Mouse (Mus musculus): ENCODE data around the gene Sntb2. TPM values are rescaled to one million over a fixed set of nuclear protein-coding genes. Genes with fewer than 3 reads are reported as not detected.
A peak's percentile ranks its signal among the peaks of the same experiment; 100 is the strongest.
"Not testable (repeated sequence)": the region's sequence is repeated elsewhere in the genome, so short reads cannot be mapped to it uniquely, and the experiment has no call there.

The Sntb2 gene
- polyA plus RNA-seq, 1 experiment from 2014 or later: 4.8 TPM

DNA sequence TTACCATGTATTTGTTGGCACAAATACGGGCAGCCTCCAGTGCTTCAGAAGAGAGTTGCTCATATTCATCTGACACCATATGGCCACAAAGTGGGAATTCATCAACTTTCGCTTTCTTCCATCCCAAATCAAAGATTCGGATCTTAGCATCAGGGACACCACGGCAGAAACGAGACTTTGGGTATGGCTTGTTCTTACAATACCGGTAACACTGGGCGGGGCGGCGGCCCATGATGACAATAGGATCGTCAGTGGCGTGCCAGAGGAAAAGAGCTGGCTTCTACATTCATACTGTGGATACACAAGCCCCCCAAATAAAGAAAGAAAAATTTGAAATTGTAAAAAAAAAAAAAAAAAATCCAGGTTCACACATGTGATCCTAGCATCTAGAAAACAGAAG lies 7.4 kb upstream of the Sntb2 start:
- H3K9me3 ChIP-seq (ENCODE audit: control insufficient read depth, low read length); H3K4me2 ChIP-seq (ENCODE audit: low read length); H3K9ac ChIP-seq (replicated peaks; ENCODE audit: low read depth, low read length); H3K4me3 ChIP-seq (replicated peaks; ENCODE audit: low read length); H3K4me1 ChIP-seq (replicated peaks; ENCODE audit: control insufficient read depth, insufficient read depth, low read length); H3K36me3 ChIP-seq (ENCODE audit: control insufficient read depth, insufficient read depth); ATAC-seq; H3K27ac ChIP-seq (ENCODE audit: low read length): not testable (repeated sequence)
- WGBS: 85% methylated on average over 10 of the region's 11 CpGs
- peaks cover 11% of the 10 kb centered on the region for H3K27me3 ChIP-seq (replicated peaks; ENCODE audit: control insufficient read depth, insufficient read depth, low read length)

GRCm38 (mm10) chr8:106929155-106929913 lies 6.2 kb upstream of the Sntb2 start:
- WGBS: 55% methylated on average over 6 of the region's 6 CpGs
- H3K27me3 ChIP-seq (replicated peaks; ENCODE audit: control insufficient read depth, insufficient read depth, low read length): peaks cover 20% of the 10 kb centered on the region
- no peak for ATAC-seq
- no peak overlapping the region for H3K9ac ChIP-seq (replicated peaks; ENCODE audit: low read depth, low read length)
- H3K4me2 ChIP-seq (ENCODE audit: low read length): no peak overlapping the region
- H3K4me1 ChIP-seq (replicated peaks; ENCODE audit: control insufficient read depth, insufficient read depth, low read length): peaks cover 6% of the 10 kb centered on the region
- H3K9me3 ChIP-seq (ENCODE audit: control insufficient read depth, low read length): no peaks in the 10 kb centered on the region
- no peak overlapping the region for H3K27ac ChIP-seq (ENCODE audit: low read length)
- H3K36me3 ChIP-seq (ENCODE audit: control insufficient read depth, insufficient read depth): no peaks in the 10 kb centered on the region
- no peak overlapping the region for H3K4me3 ChIP-seq (replicated peaks; ENCODE audit: low read length)

- Histone ChIP-seq H3K4me1 (replicated peaks; ENCODE audit: control insufficient read depth, insufficient read depth, low read length) (peaks cover 6% of the 10 kb centered on the region), H3K36me3 (ENCODE audit: control insufficient read depth, insufficient read depth) (no peaks in the 10 kb centered on the region), H3K4me3 (replicated peaks; ENCODE audit: low read length) (no peak overlapping the region), H3K9me3 (ENCODE audit: control insufficient read depth, low read length) (no peaks in the 10 kb centered on the region), H3K27me3 (replicated peaks; ENCODE audit: control insufficient read depth, insufficient read depth, low read length) (peaks cover 24% of the 10 kb centered on the region), H3K9ac (replicated peaks; ENCODE audit: low read depth, low read length) (no peak overlapping the region), H3K4me2 (ENCODE audit: low read length) (no peak overlapping the region), H3K27ac (ENCODE audit: low read length) (no peak overlapping the region)
- 71% methylated on average over 5 of the region's 5 CpGs for WGBS
- no peak for ATAC-seq
These were observed 5.6 kb upstream of the Sntb2 start for GRCm38 (mm10) chr8:106929921-106930320.

DNA sequence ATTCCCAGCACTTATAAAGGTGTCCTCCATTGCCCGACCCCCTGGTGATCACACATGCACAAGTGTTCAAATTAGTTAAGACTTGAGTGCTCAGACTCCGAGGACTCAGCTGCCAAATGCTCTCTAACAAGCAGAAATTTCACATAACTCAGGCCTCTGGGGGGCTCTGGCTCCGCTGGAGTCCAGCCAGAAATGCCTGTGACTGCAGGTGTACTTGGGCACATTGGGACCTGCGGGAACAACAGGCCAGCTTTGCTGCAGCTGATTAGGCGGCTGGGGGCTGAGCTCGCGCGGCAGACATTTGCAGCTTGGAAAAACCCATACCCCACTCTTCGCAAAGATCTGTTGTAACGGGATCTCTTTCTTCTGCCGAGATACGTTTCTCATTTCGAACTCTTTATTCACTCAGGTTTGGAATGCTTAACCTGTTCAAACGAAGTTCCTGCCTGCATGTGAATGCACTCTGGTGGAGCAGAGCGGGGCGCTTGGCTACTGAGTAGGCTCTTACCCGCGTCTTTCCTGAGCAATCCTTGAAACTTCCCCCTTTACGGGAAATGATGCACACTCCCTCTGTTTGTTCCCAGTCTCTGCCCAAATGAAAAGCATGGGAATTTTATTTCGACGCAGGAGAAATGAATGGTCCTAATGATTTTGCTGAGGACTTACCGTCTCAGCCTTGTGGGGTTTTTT lies 3.0 kb upstream of the Sntb2 start:
- peaks cover 16% of the 10 kb centered on the region for H3K4me1 ChIP-seq (replicated peaks; ENCODE audit: control insufficient read depth, insufficient read depth, low read length)
- peaks cover 25% of the 10 kb centered on the region for H3K27me3 ChIP-seq (replicated peaks; ENCODE audit: control insufficient read depth, insufficient read depth, low read length)
- no peaks in the 10 kb centered on the region for H3K36me3 ChIP-seq (ENCODE audit: control insufficient read depth, insufficient read depth)
- no peak for ATAC-seq
- H3K9me3 ChIP-seq (ENCODE audit: control insufficient read depth, low read length): no peaks in the 10 kb centered on the region
- H3K27ac ChIP-seq (ENCODE audit: low read length): no peak overlapping the region
- 9% methylated on average over 22 of the region's 22 CpGs for WGBS
- peak overlapping the region; percentile 2; the same call in 1 of the 2 replicates for H3K4me3 ChIP-seq (replicated peaks; ENCODE audit: low read length)
- peak overlapping the region; percentile 46 for H3K4me2 ChIP-seq (ENCODE audit: low read length)
- H3K9ac ChIP-seq (replicated peaks; ENCODE audit: low read depth, low read length): no peak overlapping the region

- no peak overlapping the region for H3K9ac ChIP-seq (replicated peaks; ENCODE audit: low read depth, low read length)
- no peak overlapping the region for H3K4me2 ChIP-seq (ENCODE audit: low read length)
- H3K27me3 ChIP-seq (replicated peaks; ENCODE audit: control insufficient read depth, insufficient read depth, low read length): peaks cover 34% of the 10 kb centered on the region
- H3K9me3 ChIP-seq (ENCODE audit: control insufficient read depth, low read length): no peaks in the 10 kb centered on the region
- no peaks in the 10 kb centered on the region for H3K36me3 ChIP-seq (ENCODE audit: control insufficient read depth, insufficient read depth)
- ATAC-seq: no peak
- 92% methylated on average over 4 of the region's 4 CpGs for whole genome bisulfite sequencing
- no peak overlapping the region for H3K27ac ChIP-seq (ENCODE audit: low read length)
- no peak overlapping the region for H3K4me3 ChIP-seq (replicated peaks; ENCODE audit: low read length)
- peaks cover 19% of the 10 kb centered on the region for H3K4me1 ChIP-seq (replicated peaks; ENCODE audit: control insufficient read depth, insufficient read depth, low read length)
These were observed 1.9 kb upstream of the Sntb2 start for GRCm38 (mm10) chr8:106933506-106934143.

DNA sequence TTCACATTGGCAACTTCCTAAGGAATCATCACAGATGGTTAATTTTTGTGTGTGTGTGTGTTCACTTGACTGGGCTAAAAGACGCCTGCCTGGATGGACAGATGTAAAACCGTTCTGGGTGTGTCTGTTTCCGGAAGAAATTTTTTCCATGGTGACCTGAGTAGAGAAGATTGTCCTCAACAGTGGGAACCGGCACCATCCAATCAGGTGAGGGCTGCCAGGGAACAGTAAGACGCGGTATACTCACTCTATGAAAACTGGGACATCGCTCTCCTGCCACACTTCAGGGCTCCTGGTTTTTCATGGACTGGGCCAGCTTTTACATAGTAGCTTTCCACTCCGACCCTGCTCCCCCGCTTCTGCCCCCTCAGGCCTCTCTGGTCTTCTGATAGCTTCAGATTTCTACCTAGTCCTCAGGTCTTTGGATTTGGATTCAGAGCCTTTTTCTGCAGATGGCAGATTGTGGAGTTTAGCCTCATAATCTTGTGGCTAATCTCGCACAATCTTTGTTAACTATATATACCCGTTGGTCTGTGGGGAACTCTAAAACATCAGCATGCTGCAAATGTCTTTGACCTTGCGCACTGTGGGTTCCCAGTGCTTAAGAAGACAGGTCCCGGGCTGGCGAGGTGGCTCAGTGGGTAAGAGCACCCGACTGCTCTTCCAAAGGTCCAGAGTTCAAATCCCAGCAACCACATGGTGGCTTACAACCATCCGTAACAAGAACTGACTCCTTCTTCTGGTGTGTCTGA lies 1.1 kb upstream of the Sntb2 start:
- Histone ChIP-seq H3K4me1 (replicated peaks; ENCODE audit: control insufficient read depth, insufficient read depth, low read length) (peaks cover 19% of the 10 kb centered on the region), H3K36me3 (ENCODE audit: control insufficient read depth, insufficient read depth) (no peaks in the 10 kb centered on the region), H3K27me3 (replicated peaks; ENCODE audit: control insufficient read depth, insufficient read depth, low read length) (peaks cover 37% of the 10 kb centered on the region), H3K27ac (ENCODE audit: low read length) (no peak overlapping the region), H3K9ac (replicated peaks; ENCODE audit: low read depth, low read length) (no peak overlapping the region), H3K4me2 (ENCODE audit: low read length) (no peak overlapping the region), H3K4me3 (replicated peaks; ENCODE audit: low read length) (no peak overlapping the region), H3K9me3 (ENCODE audit: control insufficient read depth, low read length) (no peaks in the 10 kb centered on the region)
- 73% methylated on average over 15 of the region's 16 CpGs for WGBS
- ATAC-seq: no peak

- H3K9me3 ChIP-seq (ENCODE audit: control insufficient read depth, low read length): no peaks in the 10 kb centered on the region
- H3K9ac ChIP-seq (replicated peaks; ENCODE audit: low read depth, low read length): peak overlapping the region; percentile 84
- ATAC-seq: peak; percentile 64
- no peaks in the 10 kb centered on the region for H3K36me3 ChIP-seq (ENCODE audit: control insufficient read depth, insufficient read depth)
- peaks cover 17% of the 10 kb centered on the region for H3K4me1 ChIP-seq (replicated peaks; ENCODE audit: control insufficient read depth, insufficient read depth, low read length)
- H3K27ac ChIP-seq (ENCODE audit: low read length): peak overlapping the region; percentile 61
- under 1% methylated on average over 76 of the region's 76 CpGs for WGBS
- peaks cover 39% of the 10 kb centered on the region for H3K27me3 ChIP-seq (replicated peaks; ENCODE audit: control insufficient read depth, insufficient read depth, low read length)
- H3K4me3 ChIP-seq (replicated peaks; ENCODE audit: low read length): peak overlapping the region; percentile 73
- H3K4me2 ChIP-seq (ENCODE audit: low read length): peak overlapping the region; percentile 90
These were observed 438 bp downstream of the Sntb2 start for GRCm38 (mm10) chr8:106935899-106936477.

- peak; percentile 41 for ATAC-seq
- H3K4me2 ChIP-seq (ENCODE audit: low read length): peak overlapping the region; percentile 90
- under 1% methylated on average over 26 of the region's 26 CpGs for WGBS
- H3K36me3 ChIP-seq (ENCODE audit: control insufficient read depth, insufficient read depth): no peaks in the 10 kb centered on the region
- H3K9me3 ChIP-seq (ENCODE audit: control insufficient read depth, low read length): no peaks in the 10 kb centered on the region
- peak overlapping the region; percentile 84 for H3K9ac ChIP-seq (replicated peaks; ENCODE audit: low read depth, low read length)
- no peak overlapping the region; the same call in 1 of the 2 replicates for H3K27ac ChIP-seq (ENCODE audit: low read length)
- peaks cover 17% of the 10 kb centered on the region for H3K4me1 ChIP-seq (replicated peaks; ENCODE audit: control insufficient read depth, insufficient read depth, low read length)
- H3K4me3 ChIP-seq (replicated peaks; ENCODE audit: low read length): peak overlapping the region; percentile 73
- H3K27me3 ChIP-seq (replicated peaks; ENCODE audit: control insufficient read depth, insufficient read depth, low read length): peaks cover 36% of the 10 kb centered on the region
These were observed 1.0 kb downstream of the Sntb2 start for GRCm38 (mm10) chr8:106936478-106937051.
